Mouse (Mus musculus) adrenal gland, adult 18-20 months (tissue): ENCODE measurements around the gene Tmem217. TPM values are rescaled to one million over a fixed set of nuclear protein-coding genes. Genes with fewer than 3 reads are reported as not detected.
"Not testable (repeated sequence)": the region's sequence is repeated elsewhere in the genome, so short reads cannot be mapped to it uniquely, and the experiment has no call there.

Experiments
- DNase-seq, 2 experiments: peaks; one replicate each; pipeline ENCODE4 v3.0.0; 2021 to 2022; ENCODE audit warnings: low spot score in 2 of 2
- total RNA-seq, 2 experiments: library from RNA; stranded (reverse); gene quantifications; 1 replicate in 1 of 2; 2 replicates in 1 of 2; pipeline ENCODE4 v1.2.3; 2021

Gene Tmem217
- total RNA-seq, 2 experiments from 2014 or later: not detected

- DNase-seq: no peak
These were observed 43.1 kb downstream of the Tmem217 start for GRCm38 (mm10) chr17:29508927-29509608.

- no peak for DNase-seq
These were observed 48.5 kb downstream of the Tmem217 start for GRCm38 (mm10) chr17:29503700-29504099.

GRCm38 (mm10) chr17:29502669-29503665 lies 49.2 kb downstream of the Tmem217 start:
- no peak for DNase-seq

GRCm38 (mm10) chr17:29502005-29502668 lies 50.0 kb downstream of the Tmem217 start:
- no peak for DNase-seq

- no peak for DNase-seq
These were observed 51.2 kb downstream of the Tmem217 start for GRCm38 (mm10) chr17:29500802-29501469.

GRCm38 (mm10) chr17:29500243-29500740 lies 51.9 kb downstream of the Tmem217 start:
- no peak for DNase-seq

GRCm38 (mm10) chr17:29499511-29499910 lies 52.7 kb downstream of the Tmem217 start:
- DNase-seq: no peak

- DNase-seq: not testable (repeated sequence)
These were observed 53.2 kb downstream of the Tmem217 start for GRCm38 (mm10) chr17:29498952-29499351.

- DNase-seq: no peak
These were observed 54.2 kb downstream of the Tmem217 start for GRCm38 (mm10) chr17:29498028-29498427.

GRCm38 (mm10) chr17:29497481-29497880 lies 54.7 kb downstream of the Tmem217 start:
- DNase-seq: not testable (repeated sequence)

- no peak for DNase-seq
These were observed 55.2 kb downstream of the Tmem217 start for GRCm38 (mm10) chr17:29497071-29497354.

GRCm38 (mm10) chr17:29496211-29497070 lies 55.7 kb downstream of the Tmem217 start:
- no peak for DNase-seq

- DNase-seq: no peak
These were observed 57.5 kb downstream of the Tmem217 start for GRCm38 (mm10) chr17:29494732-29495076.

- DNase-seq: peak in 1 of 2 experiments; percentile 23
These were observed 58.0 kb downstream of the Tmem217 start for GRCm38 (mm10) chr17:29494062-29494731.

- DNase-seq: no peak
These were observed 58.7 kb downstream of the Tmem217 start for GRCm38 (mm10) chr17:29493461-29493980.

- peak; percentile 66 to 70 for DNase-seq
These were observed 59.7 kb downstream of the Tmem217 start for GRCm38 (mm10) chr17:29492269-29493191.

- DNase-seq: peak; percentile 66 to 73
These were observed 60.5 kb downstream of the Tmem217 start for GRCm38 (mm10) chr17:29491591-29492268.
